Mouse (Mus musculus) hindbrain, embryonic 11.5 days (tissue): ENCODE data around the gene Ciz1. TPM values are rescaled to one million over a fixed set of nuclear protein-coding genes. Genes with fewer than 3 reads are reported as not detected.
"Not testable (repeated sequence)": the region's sequence is repeated elsewhere in the genome, so short reads cannot be mapped to it uniquely, and the experiment has no call there.

Source experiments
- ATAC-seq: fragments of 200-750 bp; cut with Nextera tagmentation; 2 replicates; pipeline ENCODE4 v1.8.0; 2017; ENCODE audit warnings: mild to moderate bottlenecking, moderate TSS enrichment, moderate library complexity; ENCODE audit not compliant: low FRiP score
- DNase-seq: peaks from one replicate; pipeline ENCODE4 v3.0.0-alpha.2; 2015; ENCODE audit warnings: low spot score
- H3K27ac ChIP-seq: fragments of 300-500 bp; sonication (generic); 2 replicates; pipeline ENCODE4 v1.5.1; 2014; ENCODE audit warnings: mild to moderate bottlenecking, low read depth, low read length
- H3K27me3 ChIP-seq: fragments of 300-500 bp; sonication (generic); 2 replicates; pipeline ENCODE4 v1.6.1; 2014; ENCODE audit warnings: mild to moderate bottlenecking, low read length, moderate library complexity, mixed read lengths; ENCODE audit not compliant: control insufficient read depth, insufficient read depth
- H3K36me3 ChIP-seq: fragments of 300-500 bp; sonication (generic); 2 replicates; pipeline ENCODE4 v1.6.1; 2014; ENCODE audit warnings: mild to moderate bottlenecking, low read length, moderate library complexity, mixed read lengths; ENCODE audit not compliant: control insufficient read depth, insufficient read depth
- H3K4me1 ChIP-seq: fragments of 300-500 bp; sonication (generic); replicated peaks from 2 replicates; pipeline ENCODE4 v1.6.1; 2014; ENCODE audit warnings: low read length, mixed read lengths; ENCODE audit not compliant: control insufficient read depth, insufficient read depth
- H3K4me2 ChIP-seq: fragments of 300-500 bp; sonication (generic); replicated peaks from 2 replicates; pipeline ENCODE4 v1.6.1; 2014; ENCODE audit warnings: mild to moderate bottlenecking, low read depth, low read length
- H3K4me3 ChIP-seq: fragments of 300-500 bp; sonication (generic); 2 replicates; pipeline ENCODE4 v1.5.1; 2014; ENCODE audit warnings: low read depth, low read length
- H3K9ac ChIP-seq: fragments of 300-500 bp; sonication (generic); 2 replicates; pipeline ENCODE4 v1.6.1; 2014; ENCODE audit warnings: low read depth, low read length
- H3K9me3 ChIP-seq: fragments of 300-500 bp; sonication (generic); 2 replicates; pipeline ENCODE4 v1.6.1; 2016; ENCODE audit warnings: low read length; ENCODE audit not compliant: control insufficient read depth
- WGBS: fragments of 180-500 bp; shearing (Covaris S2); extraction: QIAGEN DNeasy Blood & Tissue Kit; methylation state at CpG from one replicate; pipeline ENCODE4 v1.1.7; 2014; 5-methylcytosine and 5-hydroxymethylcytosine counted together
- polyA plus RNA-seq: library from polyadenylated mRNA; unstranded; fragments of >200 nt; fragmentation: Nextera tagmentation; extraction: Ambion mirVana; gene quantifications from 2 replicates; pipeline ENCODE4 v1.2.1, GENCODE M21; 2014

Gene Ciz1
- polyA plus RNA-seq, 1 experiment from 2014 or later, result 49.0 TPM

- H3K27ac ChIP-seq, result no peak overlapping the region
- peaks cover 4% of the 10 kb centered on the region for H3K27me3 ChIP-seq
- 71% methylated on average over 10 of the region's 10 CpGs for WGBS
- ATAC-seq (no peak), DNase-seq (no peak)
- no peaks in the 10 kb centered on the region for H3K9me3 ChIP-seq
- H3K9ac ChIP-seq, result no peak overlapping the region
- H3K4me1 ChIP-seq, result no peaks in the 10 kb centered on the region
- no peak overlapping the region for H3K4me3 ChIP-seq
- no peak overlapping the region for H3K4me2 ChIP-seq
- no peaks in the 10 kb centered on the region for H3K36me3 ChIP-seq
Measured at GRCm38 (mm10) chr2:32358381-32358780, 6.3 kb downstream of the Ciz1 start.

- Histone ChIP-seq H3K9me3 (no peaks in the 10 kb centered on the region), H3K4me1 (peaks cover 4% of the 10 kb centered on the region; the same call in 1 of the 2 replicates), H3K27ac (no peak overlapping the region), H3K27me3 (peaks cover 4% of the 10 kb centered on the region), H3K4me2 (peak overlapping the region; percentile 56), H3K4me3 (peak overlapping the region; percentile 29), H3K36me3 (0 out of 2 replicates have a peak, but pooled peaks cover 2% of the 10 kb centered on the region), H3K9ac (no peak overlapping the region)
- 5% methylated on average over 14 of the region's 14 CpGs for WGBS
- peak; percentile 20; the same call in 1 of the 2 replicates for ATAC-seq
- peak; percentile 79 for DNase-seq
Measured at GRCm38 (mm10) chr2:32360741-32361140, 8.6 kb downstream of the Ciz1 start.

GRCm38 (mm10) chr2:32361437-32361836 is 9.3 kb downstream of the Ciz1 start:
- DNase-seq (peak; percentile 66), ATAC-seq (peak; percentile 55; the same call in 1 of the 2 replicates)
- H3K9me3 ChIP-seq, result no peaks in the 10 kb centered on the region
- H3K4me1 ChIP-seq, result peaks cover 4% of the 10 kb centered on the region; the same call in 1 of the 2 replicates
- H3K27ac ChIP-seq, result no peak overlapping the region
- peak overlapping the region; percentile 29 for H3K4me3 ChIP-seq
- H3K9ac ChIP-seq, result peak overlapping the region; percentile 35
- peaks cover 4% of the 10 kb centered on the region for H3K27me3 ChIP-seq
- H3K36me3 ChIP-seq, result 0 out of 2 replicates have a peak, but pooled peaks cover 2% of the 10 kb centered on the region
- WGBS, result 2% methylated on average over 24 of the region's 24 CpGs
- peak overlapping the region; percentile 56 for H3K4me2 ChIP-seq

GRCm38 (mm10) chr2:32362274-32362673 is 10.1 kb downstream of the Ciz1 start:
- not testable (repeated sequence) for DNase-seq, H3K27me3 ChIP-seq, H3K9ac ChIP-seq, ATAC-seq, H3K9me3 ChIP-seq, H3K36me3 ChIP-seq, H3K27ac ChIP-seq, H3K4me1 ChIP-seq
- peak overlapping the region; percentile 85 for H3K4me3 ChIP-seq
- H3K4me2 ChIP-seq, result peak overlapping the region; percentile 87
- 51% methylated on average over 5 of the region's 5 CpGs for WGBS

GRCm38 (mm10) chr2:32362817-32363340 is 10.8 kb downstream of the Ciz1 start:
- WGBS, result under 1% methylated on average over 53 of the region's 53 CpGs
- Histone ChIP-seq H3K9ac (peak overlapping the region; percentile 85), H3K4me1 (peaks cover 4% of the 10 kb centered on the region; the same call in 1 of the 2 replicates), H3K27ac (peak overlapping the region; percentile 56), H3K4me3 (peak overlapping the region; percentile 85), H3K27me3 (peaks cover 4% of the 10 kb centered on the region), H3K36me3 (peaks cover 7% of the 10 kb centered on the region), H3K9me3 (no peaks in the 10 kb centered on the region), H3K4me2 (peak overlapping the region; percentile 87)
- ATAC-seq (peak; percentile 84), DNase-seq (peak; percentile 94)

- H3K27me3 ChIP-seq, result peaks cover 4% of the 10 kb centered on the region
- H3K9me3 ChIP-seq, result no peaks in the 10 kb centered on the region
- H3K4me1 ChIP-seq, result peaks cover 4% of the 10 kb centered on the region; the same call in 1 of the 2 replicates
- peak overlapping the region; percentile 56 for H3K27ac ChIP-seq
- H3K4me3 ChIP-seq, result peak overlapping the region; percentile 85
- peak; percentile 33 for ATAC-seq
- peaks cover 7% of the 10 kb centered on the region for H3K36me3 ChIP-seq
- DNase-seq, result no peak
- peak overlapping the region; percentile 85 for H3K9ac ChIP-seq
- WGBS, result 11% methylated on average over 19 of the region's 19 CpGs
- H3K4me2 ChIP-seq, result peak overlapping the region; percentile 87
Measured at GRCm38 (mm10) chr2:32363376-32364106, 11.4 kb downstream of the Ciz1 start.

- no peak for ATAC-seq
- Histone ChIP-seq H3K4me3 (peak overlapping the region; percentile 85), H3K36me3 (peaks cover 7% of the 10 kb centered on the region), H3K4me1 (peaks cover 4% of the 10 kb centered on the region; the same call in 1 of the 2 replicates), H3K27me3 (peaks cover 4% of the 10 kb centered on the region), H3K27ac (no peak overlapping the region), H3K9ac (peak overlapping the region; percentile 85; the same call in 1 of the 2 replicates), H3K4me2 (peak overlapping the region; percentile 87), H3K9me3 (no peaks in the 10 kb centered on the region)
- DNase-seq, result no peak
- 84% methylated on average over 8 of the region's 8 CpGs for WGBS
Measured at GRCm38 (mm10) chr2:32364121-32364520, 12.0 kb downstream of the Ciz1 start.

GRCm38 (mm10) chr2:32367315-32367714 is 15.2 kb downstream of the Ciz1 start:
- H3K9ac ChIP-seq, result no peak overlapping the region
- no peaks in the 10 kb centered on the region for H3K9me3 ChIP-seq
- H3K36me3 ChIP-seq, result peaks cover 14% of the 10 kb centered on the region
- no peak overlapping the region for H3K4me3 ChIP-seq
- no peak for ATAC-seq
- peaks cover 4% of the 10 kb centered on the region; the same call in 1 of the 2 replicates for H3K4me1 ChIP-seq
- no peak overlapping the region for H3K27ac ChIP-seq
- DNase-seq, result no peak
- no peak overlapping the region for H3K4me2 ChIP-seq
- WGBS, result 90% methylated on average over 5 of the region's 5 CpGs
- H3K27me3 ChIP-seq, result no peaks in the 10 kb centered on the region
